Mouse (Mus musculus) limb, embryonic 11.5 days (tissue): ENCODE data around the gene Il15. TPM values are rescaled to one million over a fixed set of nuclear protein-coding genes. Genes with fewer than 3 reads are reported as not detected.

Experiments used
- ATAC-seq: fragments of 200-750 bp; cut with Nextera tagmentation; 2 replicates; pipeline ENCODE4 v1.8.0; 2017; ENCODE audit warnings: low read depth; ENCODE audit not compliant: insufficient number of reproducible peaks, low FRiP score, low TSS enrichment
- DNase-seq: peaks from one replicate; pipeline ENCODE4 v3.0.0-alpha.2; 2015; ENCODE audit warnings: low spot score
- H3K27ac ChIP-seq: fragments of 300-500 bp; sonication (generic); replicated peaks from 2 replicates; pipeline ENCODE4 v1.5.1; 2014; ENCODE audit warnings: low read depth, mild to moderate bottlenecking, low read length
- H3K27me3 ChIP-seq: fragments of 300-500 bp; sonication (generic); 2 replicates; pipeline ENCODE4 v1.6.1; 2014; ENCODE audit warnings: mild to moderate bottlenecking, low read length, mixed read lengths; ENCODE audit not compliant: control insufficient read depth, insufficient read depth
- H3K36me3 ChIP-seq: fragments of 300-500 bp; sonication (generic); 2 replicates; pipeline ENCODE4 v1.6.1; 2014; ENCODE audit warnings: mild to moderate bottlenecking, low read length, moderate library complexity, mixed read lengths; ENCODE audit not compliant: control insufficient read depth, insufficient read depth
- H3K4me1 ChIP-seq: fragments of 300-500 bp; sonication (generic); 2 replicates; pipeline ENCODE4 v1.6.1; 2014; ENCODE audit warnings: low read length, mixed read lengths; ENCODE audit not compliant: control insufficient read depth, insufficient read depth
- H3K4me2 ChIP-seq: fragments of 300-500 bp; sonication (generic); 2 replicates; pipeline ENCODE4 v1.6.1; 2014; ENCODE audit warnings: low read depth, mild to moderate bottlenecking, moderate library complexity; ENCODE audit not compliant: severe bottlenecking
- H3K4me3 ChIP-seq: fragments of 300-500 bp; sonication (generic); 2 replicates; pipeline ENCODE4 v1.5.1; 2014; ENCODE audit warnings: low read depth, low read length
- H3K9ac ChIP-seq: fragments of 300-500 bp; sonication (generic); 2 replicates; pipeline ENCODE4 v1.6.1; 2014; ENCODE audit warnings: mild to moderate bottlenecking, low read length
- H3K9me3 ChIP-seq: fragments of 300-500 bp; sonication (generic); 2 replicates; pipeline ENCODE4 v1.6.1; 2016; ENCODE audit warnings: low read length; ENCODE audit not compliant: control insufficient read depth
- WGBS: fragments of 180-500 bp; shearing (Covaris S2); extraction: QIAGEN DNeasy Blood & Tissue Kit; methylation state at CpG from one replicate; pipeline ENCODE4 v1.1.7; 2014; 5-methylcytosine and 5-hydroxymethylcytosine counted together
- polyA plus RNA-seq: library from polyadenylated mRNA; unstranded; fragments of >200 nt; fragmentation: Nextera tagmentation; extraction: Ambion mirVana; gene quantifications from 2 replicates; pipeline ENCODE4 v1.2.1, GENCODE M21; 2014

The Il15 gene
- polyA plus RNA-seq, 1 experiment from 2014 or later: 2.4 TPM

DNA sequence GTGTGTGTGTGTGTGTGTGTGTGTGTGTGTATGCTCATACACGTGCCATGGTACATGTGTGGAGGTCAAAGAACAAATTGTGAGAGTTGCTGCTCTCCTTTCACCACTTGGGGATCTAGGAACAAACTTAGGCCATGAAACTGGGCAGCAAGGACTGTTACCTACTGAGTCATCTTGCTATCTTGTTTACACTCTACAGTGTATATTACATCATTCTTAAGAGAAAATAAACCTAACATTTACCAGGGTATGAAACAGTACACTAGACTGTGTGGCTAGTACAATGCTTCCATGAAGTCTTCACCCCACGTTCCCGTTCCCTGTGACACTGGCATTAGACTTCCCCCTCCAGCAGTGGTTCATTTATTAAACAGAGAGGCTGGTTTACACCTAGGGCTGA lies 56.5 kb downstream of the Il15 start:
- no peak for DNase-seq
- H3K27ac ChIP-seq: no peak overlapping the region
- WGBS: 87% methylated on average over 3 of the region's 3 CpGs

DNA sequence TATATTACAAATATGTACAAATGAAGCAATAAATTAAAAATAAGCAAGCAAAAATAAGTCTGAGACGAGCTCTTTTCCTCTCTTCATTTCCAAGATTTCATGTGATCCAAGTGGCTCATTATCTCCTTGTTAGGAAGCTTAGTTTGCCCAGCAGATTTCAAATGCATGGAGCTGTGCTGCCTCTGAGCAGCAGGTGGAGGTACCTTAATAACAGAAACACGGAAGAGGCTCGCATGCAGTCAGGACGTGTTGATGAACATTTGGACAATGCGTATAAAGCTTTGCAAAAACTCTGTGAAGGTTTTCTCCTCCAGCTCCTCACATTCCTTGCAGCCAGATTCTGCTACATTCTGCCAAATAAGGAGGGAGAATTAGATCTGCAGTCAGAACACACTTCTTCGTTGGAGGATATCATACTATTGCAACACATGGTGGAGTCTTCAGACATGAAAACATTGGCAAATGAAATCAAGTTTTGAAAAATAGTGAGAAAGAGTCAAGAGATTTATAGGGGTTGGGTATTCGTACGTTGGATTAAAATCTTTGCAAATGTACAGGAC lies 71.3 kb downstream of the Il15 start:
- no peaks in the 10 kb centered on the region for H3K9me3 ChIP-seq
- no peak overlapping the region for H3K9ac ChIP-seq
- no peak overlapping the region for H3K4me3 ChIP-seq
- no peaks in the 10 kb centered on the region for H3K4me1 ChIP-seq
- H3K36me3 ChIP-seq: no peaks in the 10 kb centered on the region
- H3K4me2 ChIP-seq: no peak overlapping the region
- DNase-seq (no peak), ATAC-seq (no peak)
- H3K27me3 ChIP-seq: no peaks in the 10 kb centered on the region
- WGBS: 87% methylated on average over 8 of the region's 8 CpGs
- H3K27ac ChIP-seq: no peak overlapping the region

More for the DNA sequence above, 56.5 kb downstream of the Il15 start:
- Histone ChIP-seq H3K36me3 (no peaks in the 10 kb centered on the region), H3K4me2 (no peak overlapping the region), H3K9ac (no peak overlapping the region), H3K27me3 (no peaks in the 10 kb centered on the region), H3K4me3 (no peak overlapping the region), H3K9me3 (no peaks in the 10 kb centered on the region), H3K4me1 (no peaks in the 10 kb centered on the region)
- ATAC-seq: no peak

DNA sequence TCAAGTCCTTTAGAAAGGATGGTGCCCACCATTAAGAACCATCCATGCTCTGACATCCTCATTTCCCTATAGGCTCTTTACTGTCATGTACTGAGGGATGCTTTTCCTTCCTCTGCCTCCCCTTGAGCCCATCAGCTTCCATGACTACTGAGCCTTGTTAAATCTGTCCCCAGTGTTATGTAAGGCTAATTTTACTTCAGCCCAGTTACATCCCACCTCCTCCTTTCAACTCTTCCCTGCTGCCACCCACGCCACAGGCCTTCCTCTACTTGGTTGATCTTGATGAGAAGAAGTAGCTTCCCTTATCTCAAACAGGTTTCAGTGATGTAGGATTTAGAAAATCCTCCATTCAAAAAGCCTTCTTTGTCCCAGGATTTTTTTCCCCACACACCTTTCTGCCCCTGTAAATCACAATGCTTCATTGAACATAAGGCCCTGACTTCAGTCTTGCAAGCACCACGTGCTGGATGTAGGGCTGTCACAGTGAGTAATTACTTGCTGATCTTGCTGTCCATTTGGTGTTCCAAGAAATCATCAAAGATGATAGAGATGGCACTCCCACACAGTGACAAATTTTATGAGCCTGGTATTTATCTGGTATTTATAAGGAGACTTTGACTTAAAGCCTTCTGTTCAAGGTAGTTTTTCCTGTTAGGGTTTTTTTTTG lies 74.9 kb downstream of the Il15 start:
- Histone ChIP-seq H3K9me3 (no peaks in the 10 kb centered on the region), H3K27ac (no peak overlapping the region), H3K36me3 (no peaks in the 10 kb centered on the region), H3K27me3 (no peaks in the 10 kb centered on the region), H3K4me1 (no peaks in the 10 kb centered on the region), H3K4me3 (no peak overlapping the region), H3K9ac (no peak overlapping the region), H3K4me2 (no peak overlapping the region)
- DNase-seq (no peak), ATAC-seq (no peak)
- WGBS: 49% methylated on average over 2 of the region's 2 CpGs

DNA sequence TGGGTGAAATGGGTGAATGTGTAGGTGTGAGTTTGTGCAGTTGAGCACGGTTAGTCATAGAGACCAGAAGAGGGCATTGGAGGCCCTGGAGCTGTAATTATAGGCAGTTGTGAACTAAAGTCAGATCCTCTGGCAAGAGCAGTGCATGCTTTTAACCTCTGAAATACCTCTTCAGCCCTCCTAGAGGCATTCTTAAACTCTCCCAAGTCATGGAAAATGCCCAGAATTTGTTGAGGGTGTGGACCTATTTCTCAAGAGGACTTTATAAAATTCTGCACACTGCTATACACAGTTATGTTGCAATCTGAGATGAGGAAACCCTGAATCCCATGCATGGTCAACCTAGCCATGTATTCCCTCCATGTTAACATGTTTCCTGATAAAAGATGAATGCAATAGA lies 77.0 kb downstream of the Il15 start:
- DNase-seq (no peak), ATAC-seq (no peak)
- no peaks in the 10 kb centered on the region for H3K4me1 ChIP-seq
- no peaks in the 10 kb centered on the region for H3K27me3 ChIP-seq
- no peak overlapping the region for H3K27ac ChIP-seq
- H3K4me3 ChIP-seq: no peak overlapping the region
- 69% methylated on average over 1 of the region's 1 CpGs for WGBS
- no peaks in the 10 kb centered on the region for H3K9me3 ChIP-seq
- H3K36me3 ChIP-seq: no peaks in the 10 kb centered on the region
- no peak overlapping the region for H3K9ac ChIP-seq
- no peak overlapping the region for H3K4me2 ChIP-seq

DNA sequence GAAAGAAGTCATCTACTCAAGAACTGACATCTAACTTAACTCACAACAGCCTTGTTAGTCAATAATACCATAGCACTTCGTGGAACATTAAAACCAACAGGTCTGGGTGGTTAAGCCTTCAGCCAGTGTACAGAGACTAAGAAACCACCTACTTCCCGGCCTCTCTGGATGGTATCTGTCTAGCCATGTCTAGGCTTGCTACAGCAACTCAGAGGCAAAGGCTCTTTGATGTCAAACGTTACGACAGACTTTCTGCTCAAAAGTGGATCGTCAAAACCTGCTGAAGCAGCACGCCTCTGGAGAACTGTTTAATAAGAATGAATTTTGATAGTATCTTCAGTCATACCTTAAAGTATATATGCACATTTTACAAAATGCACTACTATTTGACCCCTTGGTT lies 77.4 kb downstream of the Il15 start:
- H3K27me3 ChIP-seq: no peaks in the 10 kb centered on the region
- DNase-seq: no peak
- no peak overlapping the region for H3K27ac ChIP-seq
- ATAC-seq: no peak
- WGBS: 76% methylated on average over 6 of the region's 6 CpGs
- H3K4me3 ChIP-seq: no peak overlapping the region
- no peaks in the 10 kb centered on the region for H3K9me3 ChIP-seq
- H3K9ac ChIP-seq: no peak overlapping the region
- H3K36me3 ChIP-seq: no peaks in the 10 kb centered on the region
- no peak overlapping the region for H3K4me2 ChIP-seq
- H3K4me1 ChIP-seq: no peaks in the 10 kb centered on the region

DNA sequence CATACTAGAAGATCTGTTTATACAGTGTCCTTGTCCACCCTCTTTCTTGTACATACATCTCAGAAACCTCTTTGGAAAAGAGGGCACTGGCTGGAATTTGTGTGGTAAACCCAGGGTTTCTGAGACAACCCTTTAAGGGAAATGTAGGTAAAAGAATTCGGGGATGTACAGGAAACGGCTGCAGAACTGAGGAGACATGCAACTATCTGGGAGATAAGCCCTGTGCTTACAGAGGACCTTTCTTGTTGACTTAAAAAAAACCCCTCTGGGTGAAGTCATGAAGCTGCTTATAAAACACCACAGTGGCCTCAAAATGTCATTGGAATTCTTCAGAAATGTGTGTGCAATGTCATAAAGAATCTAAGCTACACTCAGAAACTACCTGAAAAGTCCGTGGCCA lies 85.6 kb downstream of the Il15 start:
- no peaks in the 10 kb centered on the region for H3K27me3 ChIP-seq
- WGBS: 83% methylated on average over 3 of the region's 3 CpGs
- DNase-seq (no peak), ATAC-seq (no peak)
- H3K9me3 ChIP-seq: no peaks in the 10 kb centered on the region
- no peaks in the 10 kb centered on the region for H3K4me1 ChIP-seq
- H3K27ac ChIP-seq: no peak overlapping the region
- no peaks in the 10 kb centered on the region for H3K36me3 ChIP-seq
- no peak overlapping the region for H3K9ac ChIP-seq
- H3K4me2 ChIP-seq: no peak overlapping the region
- H3K4me3 ChIP-seq: no peak overlapping the region

DNA sequence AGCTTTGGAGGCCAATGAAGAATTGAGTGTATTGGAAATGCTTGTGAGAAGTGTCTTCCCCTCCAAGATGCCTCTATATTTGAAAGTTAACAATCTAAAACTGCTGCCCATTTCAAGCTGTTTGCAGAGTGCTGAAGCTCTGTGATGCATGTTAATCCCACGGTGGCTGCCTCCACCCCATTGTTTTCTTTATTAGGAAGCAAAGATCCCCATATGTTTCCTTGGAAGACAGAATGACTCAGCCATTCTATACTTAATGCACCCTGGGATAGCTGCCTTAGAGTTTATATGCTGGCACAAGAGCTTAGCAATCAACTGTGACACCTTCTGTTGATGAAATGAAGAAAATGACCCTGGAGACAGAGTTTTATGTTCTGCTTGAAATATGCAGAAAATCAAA lies 96.6 kb downstream of the Il15 start:
- Histone ChIP-seq H3K27me3 (no peaks in the 10 kb centered on the region), H3K9me3 (no peaks in the 10 kb centered on the region), H3K27ac (no peak overlapping the region), H3K4me1 (no peaks in the 10 kb centered on the region), H3K4me2 (no peak overlapping the region), H3K4me3 (no peak overlapping the region), H3K9ac (no peak overlapping the region), H3K36me3 (no peaks in the 10 kb centered on the region)
- no peak for DNase-seq
- 71% methylated on average over 1 of the region's 1 CpGs for WGBS
- ATAC-seq: no peak

DNA sequence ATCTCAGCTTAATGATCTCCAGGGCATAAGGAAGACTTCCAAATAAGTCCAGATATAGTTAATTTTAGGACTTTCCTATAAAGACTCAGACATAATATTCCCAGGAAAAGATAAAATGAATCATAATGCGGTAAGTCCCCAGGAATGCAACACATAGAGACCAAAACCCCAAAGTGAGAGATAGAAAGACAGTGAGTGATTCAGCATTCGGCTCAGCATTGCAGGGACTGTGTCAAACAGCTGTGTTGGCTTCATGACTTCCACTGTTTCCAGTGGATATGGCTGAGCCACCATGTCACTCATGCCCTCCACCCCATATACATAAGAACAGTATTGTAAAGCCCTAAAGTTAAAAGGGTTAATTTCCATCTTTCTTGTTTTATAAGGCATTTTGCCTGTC lies 106.8 kb downstream of the Il15 start:
- Histone ChIP-seq H3K27me3 (no peaks in the 10 kb centered on the region), H3K36me3 (no peaks in the 10 kb centered on the region), H3K9ac (no peak overlapping the region), H3K9me3 (no peaks in the 10 kb centered on the region), H3K27ac (no peak overlapping the region), H3K4me1 (no peaks in the 10 kb centered on the region), H3K4me2 (no peak overlapping the region), H3K4me3 (no peak overlapping the region)
- DNase-seq: no peak
- 92% methylated on average over 2 of the region's 2 CpGs for WGBS
- no peak for ATAC-seq

DNA sequence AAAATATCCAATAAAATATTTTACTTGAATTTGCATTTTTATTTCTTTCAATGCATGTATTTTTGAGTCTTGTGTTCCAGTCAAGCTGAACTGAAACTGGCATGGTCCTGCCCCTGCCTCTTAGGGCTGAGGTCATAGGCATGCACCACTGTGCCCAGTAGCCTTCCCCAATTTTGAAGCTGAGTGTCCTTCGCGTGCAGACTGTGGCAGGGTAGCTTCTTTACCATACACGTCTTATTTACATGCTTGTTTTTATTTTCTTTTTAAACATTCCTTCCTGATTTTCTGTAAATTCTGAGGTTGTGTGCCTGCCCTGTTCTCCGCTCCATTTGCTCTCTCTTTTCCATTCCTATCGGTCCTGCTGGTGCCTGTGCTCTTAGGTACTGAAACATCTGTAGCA lies 111.4 kb downstream of the Il15 start:
- no peak for ATAC-seq
- H3K9ac ChIP-seq: no peak overlapping the region
- WGBS: 83% methylated on average over 5 of the region's 5 CpGs
- H3K4me2 ChIP-seq: no peak overlapping the region
- no peak overlapping the region for H3K4me3 ChIP-seq
- no peak overlapping the region for H3K27ac ChIP-seq
- H3K27me3 ChIP-seq: no peaks in the 10 kb centered on the region
- DNase-seq: no peak
- H3K9me3 ChIP-seq: no peaks in the 10 kb centered on the region
- no peaks in the 10 kb centered on the region for H3K4me1 ChIP-seq
- H3K36me3 ChIP-seq: no peaks in the 10 kb centered on the region
